Comparison of ENCODE assay signal across 25 mouse cellular contexts in the genomic region with DNA sequence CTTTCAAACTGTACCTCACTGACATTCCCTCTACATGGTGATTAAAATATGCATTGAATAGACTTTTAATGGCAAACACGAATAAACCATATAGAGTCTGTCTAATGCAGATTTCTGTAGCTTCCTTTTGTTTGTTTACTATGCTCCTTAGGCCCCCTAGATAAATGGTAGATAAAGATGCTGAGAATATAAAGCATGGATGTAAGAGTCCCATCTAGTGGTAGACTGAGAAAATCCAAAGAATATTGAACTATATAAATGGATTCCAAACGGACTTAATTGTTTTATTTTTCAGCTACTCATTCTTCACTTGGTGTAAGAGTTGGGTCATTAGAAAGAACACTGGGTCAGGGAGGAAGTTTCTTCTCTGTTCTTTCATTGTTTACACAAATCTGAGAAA.
"Had no signal": no experiment of that assay in that cellular context is flagged by ENCODE, and none has a peak within 500 bp of the region (broad histone marks: within the 10 kb centered on the region; RNA-seq: fewer than 3 reads in every experiment).

No protein-coding gene starts in this region.

- H3K4me1 ChIP-seq: heart, embryonic 10.5 days; heart, embryonic 12.5 days; hindbrain, embryonic 10.5 days; hindbrain, embryonic 12.5 days; intestine, embryonic 15.5 days; limb, embryonic 10.5 days; limb, embryonic 12.5 days; liver, embryonic 13.5 days; liver, embryonic 15.5 days had no signal

- H3K9ac ChIP-seq: heart, embryonic 12.5 days; hindbrain, embryonic 12.5 days; hindbrain, embryonic 14.5 days; intestine, embryonic 15.5 days; limb, embryonic 12.5 days; liver, embryonic 13.5 days; liver, embryonic 15.5 days had no signal

- H3K4me2 ChIP-seq: heart, embryonic 12.5 days; hindbrain, embryonic 12.5 days; hindbrain, embryonic 14.5 days; intestine, embryonic 15.5 days; limb, embryonic 12.5 days; liver, embryonic 11.5 days; liver, embryonic 13.5 days; liver, embryonic 15.5 days had no signal

- DNase-seq: gastrocnemius, adult 2 months; gastrocnemius, postnatal 10 days; gastrocnemius, postnatal 25 days; heart, adult 18-20 months; heart, postnatal 10 days; heart, postnatal 4 days; kidney, adult 18-20 months; kidney, adult 8-10 months; kidney, postnatal 10 days; kidney, postnatal 25 days; kidney, postnatal 4 days; liver; liver, embryonic 13.5 days had no signal

- ATAC-seq: inflammation-experienced regulatory T-cells, adult 6 months; intestine, embryonic 15.5 days; intestine, postnatal 0 days had no signal

- H3K27me3 ChIP-seq: heart, embryonic 12.5 days; hindbrain, embryonic 12.5 days; intestine, embryonic 15.5 days; limb, embryonic 12.5 days; liver, embryonic 13.5 days; liver, embryonic 15.5 days had no signal

- H3K27ac ChIP-seq: gastrocnemius, adult 2 months; heart, embryonic 10.5 days; hindbrain, embryonic 10.5 days; hindbrain, embryonic 12.5 days; hindbrain, embryonic 14.5 days; intestine, embryonic 15.5 days; limb, embryonic 10.5 days; limb, embryonic 12.5 days; liver, embryonic 13.5 days; liver, embryonic 15.5 days had no signal

- H3K9me3 ChIP-seq: heart, embryonic 10.5 days; heart, embryonic 12.5 days; hindbrain, embryonic 10.5 days; hindbrain, embryonic 12.5 days; intestine, embryonic 15.5 days; limb, embryonic 10.5 days; limb, embryonic 12.5 days; liver, embryonic 13.5 days; liver, embryonic 15.5 days had no signal

- H3K4me3 ChIP-seq: gastrocnemius, adult 2 months; heart, embryonic 10.5 days; heart, embryonic 12.5 days; hindbrain, embryonic 10.5 days; hindbrain, embryonic 12.5 days; intestine, embryonic 15.5 days; limb, embryonic 10.5 days; limb, embryonic 12.5 days; liver, embryonic 13.5 days; liver, embryonic 15.5 days had no signal

- H3K36me3 ChIP-seq: heart, embryonic 10.5 days; heart, embryonic 12.5 days; hindbrain, embryonic 10.5 days; hindbrain, embryonic 12.5 days; intestine, embryonic 15.5 days; limb, embryonic 10.5 days; limb, embryonic 12.5 days; liver, embryonic 13.5 days; liver, embryonic 15.5 days had no signal
